Mouse (Mus musculus) forebrain, postnatal 0 days (tissue): Measurements from ENCODE around the gene Pdzd2. TPM values are rescaled to one million over a fixed set of nuclear protein-coding genes. Genes with fewer than 3 reads are reported as not detected.

ENCODE experiments used
- ATAC-seq: fragments of 200-750 bp; cut with Nextera tagmentation; 2 replicates; pipeline ENCODE4 v1.8.0; 2017; ENCODE audit warnings: mild to moderate bottlenecking, moderate library complexity
- DNase-seq: peaks from one replicate; pipeline ENCODE4 v3.0.0-alpha.2; 2015
- H3K27ac ChIP-seq: fragments of 300-500 bp; sonication (generic); 2 replicates; pipeline ENCODE4 v1.5.1; 2014; ENCODE audit warnings: low read depth, mild to moderate bottlenecking, antibody characterized with exemption, low read length, moderate library complexity, mixed read lengths
- H3K27me3 ChIP-seq: fragments of 300-500 bp; sonication (generic); 2 replicates; pipeline ENCODE4 v1.6.1; 2014; ENCODE audit warnings: mild to moderate bottlenecking, low read length, mixed read lengths; ENCODE audit not compliant: insufficient read depth
- H3K36me3 ChIP-seq: fragments of 300-500 bp; sonication (generic); 2 replicates; pipeline ENCODE4 v1.6.1; 2014; ENCODE audit warnings: mild to moderate bottlenecking, moderate library complexity; ENCODE audit not compliant: insufficient read depth
- H3K4me1 ChIP-seq: fragments of 300-500 bp; sonication (generic); 2 replicates; pipeline ENCODE4 v1.6.1; 2014; ENCODE audit warnings: antibody characterized with exemption; ENCODE audit not compliant: insufficient read depth
- H3K4me2 ChIP-seq: fragments of 300-500 bp; sonication (generic); 2 replicates; pipeline ENCODE4 v1.6.1; 2014; ENCODE audit warnings: low read depth, mild to moderate bottlenecking, moderate library complexity
- H3K4me3 ChIP-seq: fragments of 300-500 bp; sonication (generic); 2 replicates; pipeline ENCODE4 v1.5.1; 2014; ENCODE audit warnings: low read depth, low read length, mixed read lengths
- H3K9ac ChIP-seq: fragments of 300-500 bp; sonication (generic); 2 replicates; pipeline ENCODE4 v1.6.1; 2014; ENCODE audit warnings: mild to moderate bottlenecking
- H3K9me3 ChIP-seq: fragments of 300-500 bp; sonication (generic); 2 replicates; pipeline ENCODE4 v1.6.1; 2016; ENCODE audit warnings: low read length
- CTCF ChIP-seq: sonication (generic); IDR thresholded peaks from 2 replicates; pipeline ENCODE4 v1.5.1; 2016; ENCODE audit warnings: antibody characterized with exemption, control low read depth, low read depth
- WGBS: fragments of 180-500 bp; shearing (Covaris S2); extraction: QIAGEN DNeasy Blood & Tissue Kit; methylation state at CpG from one replicate; pipeline ENCODE4 v1.1.7; 2014; 5-methylcytosine and 5-hydroxymethylcytosine counted together
- polyA plus RNA-seq: library from polyadenylated mRNA; unstranded; fragments of >200 nt; fragmentation: Nextera tagmentation; extraction: Ambion mirVana; gene quantifications from 2 replicates; pipeline ENCODE4 v1.2.1, GENCODE M21; 2015
- total RNA-seq: library from RNA; depleted of rRNA; stranded (reverse); fragments of >200 nt; gene quantifications from 2 replicates; pipeline ENCODE4 v1.2.3, GENCODE M21; 2014

Gene Pdzd2
- total and polyA plus RNA-seq, 2 experiments from 2014 or later = 9.4 to 18.9 TPM

DNA sequence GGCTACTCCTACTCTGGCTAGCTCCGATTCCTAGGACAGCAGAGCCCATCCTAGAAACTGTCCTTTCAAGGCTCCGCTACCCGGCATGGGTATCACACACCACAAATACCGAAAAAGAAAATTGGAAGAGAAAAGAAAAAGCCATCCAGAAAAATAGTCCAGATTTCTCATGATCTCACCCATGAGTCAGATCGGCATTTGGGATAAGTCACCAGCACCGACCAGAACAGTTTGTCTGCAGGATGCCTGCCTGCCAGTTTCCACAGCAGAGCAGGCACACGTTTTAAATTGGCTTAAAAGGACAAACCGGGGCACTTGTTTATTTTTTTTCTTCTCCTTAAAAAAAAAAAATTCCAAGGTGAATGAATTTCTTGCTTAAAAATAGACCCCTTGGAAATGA, 22.8 kb downstream of the Pdzd2 start:
- Histone ChIP-seq H3K27me3 (no peaks in the 10 kb centered on the region), H3K9me3 (no peaks in the 10 kb centered on the region), H3K4me3 (no peak overlapping the region), H3K4me1 (no peaks in the 10 kb centered on the region), H3K9ac (no peak overlapping the region), H3K36me3 (no peaks in the 10 kb centered on the region), H3K4me2 (no peak overlapping the region), H3K27ac (no peak overlapping the region)
- WGBS = 73% methylated on average over 8 of the region's 8 CpGs
- no peak for DNase-seq
- no peak for ATAC-seq
- TF ChIP-seq CTCF = no peak

DNA sequence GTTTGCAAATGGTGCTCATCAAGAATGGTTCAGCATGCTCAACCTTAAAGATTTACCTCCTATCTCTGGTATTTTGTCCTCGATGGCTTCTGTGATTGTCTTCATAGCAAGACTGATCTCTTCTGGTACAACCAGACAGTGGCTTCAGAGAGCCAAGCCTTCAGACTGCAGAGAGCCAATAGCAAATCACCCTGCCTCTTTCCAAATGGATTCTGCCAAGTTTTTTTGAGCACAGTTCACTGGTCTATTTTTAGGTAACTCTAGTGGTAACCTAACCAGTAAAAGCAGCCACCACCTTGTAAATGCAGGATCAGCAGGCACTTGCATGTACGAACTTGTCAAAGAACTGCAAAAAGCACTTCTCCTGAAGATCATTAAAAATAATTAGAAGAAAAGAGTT, 25.4 kb downstream of the Pdzd2 start:
- Histone ChIP-seq H3K27me3 (no peaks in the 10 kb centered on the region), H3K4me2 (no peak overlapping the region), H3K36me3 (no peaks in the 10 kb centered on the region), H3K27ac (no peak overlapping the region), H3K4me1 (no peaks in the 10 kb centered on the region), H3K9ac (no peak overlapping the region), H3K4me3 (no peak overlapping the region), H3K9me3 (no peaks in the 10 kb centered on the region)
- TF ChIP-seq CTCF = no peak
- ATAC-seq = no peak
- WGBS = 81% methylated on average over 2 of the region's 2 CpGs
- DNase-seq = no peak

DNA sequence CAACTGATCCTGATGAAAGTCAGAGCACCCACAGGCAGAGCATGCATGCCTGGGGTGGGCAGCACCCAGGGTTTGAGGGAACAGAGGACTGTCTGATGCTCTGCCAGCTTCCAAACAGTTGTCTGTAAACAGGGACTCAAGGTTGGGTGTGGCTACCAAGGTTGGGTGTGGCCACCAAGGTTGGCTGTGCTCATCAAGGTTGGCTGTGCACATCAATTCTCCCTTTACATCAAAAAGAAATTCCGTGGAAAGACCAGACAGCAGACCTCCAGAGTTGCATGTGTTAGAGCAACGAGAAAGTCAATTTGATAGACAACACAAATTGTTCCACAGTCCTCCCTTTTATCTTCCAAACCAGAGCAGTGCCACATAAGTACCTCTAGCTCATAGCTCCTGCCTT, 26.5 kb downstream of the Pdzd2 start:
- Histone ChIP-seq H3K36me3 (no peaks in the 10 kb centered on the region), H3K4me3 (no peak overlapping the region)

DNA sequence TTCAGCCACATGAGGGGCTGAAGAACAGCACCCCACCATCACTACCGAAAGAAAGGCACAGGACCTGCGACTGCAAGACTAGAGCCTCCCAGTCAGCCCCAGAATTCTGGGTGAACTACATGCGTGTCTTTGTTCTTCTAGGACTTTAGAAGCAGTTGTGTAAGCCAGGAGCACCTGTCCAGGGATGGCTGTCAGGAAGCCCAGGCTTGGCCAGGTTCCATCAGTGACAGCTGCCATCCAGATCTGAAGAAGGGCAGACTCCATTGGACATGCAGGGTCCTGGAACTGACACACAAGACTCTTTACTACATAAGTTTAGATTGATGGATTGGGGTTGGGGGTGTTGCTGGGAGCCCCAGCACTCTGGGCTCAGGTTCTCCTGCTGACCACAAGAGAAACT, 29.7 kb downstream of the Pdzd2 start:
- ATAC-seq (no peak), DNase-seq (no peak)
- no peaks in the 10 kb centered on the region for H3K9me3 ChIP-seq
- no peak overlapping the region for H3K9ac ChIP-seq
- H3K36me3 ChIP-seq = no peaks in the 10 kb centered on the region
- H3K4me1 ChIP-seq = no peaks in the 10 kb centered on the region
- no peak for TF ChIP-seq CTCF
- 94% methylated on average over 3 of the region's 3 CpGs for WGBS
- H3K4me3 ChIP-seq = no peak overlapping the region
- no peak overlapping the region for H3K4me2 ChIP-seq
- H3K27ac ChIP-seq = no peak overlapping the region
- H3K27me3 ChIP-seq = no peaks in the 10 kb centered on the region

More for the DNA sequence above, 26.5 kb downstream of the Pdzd2 start:
- no peak overlapping the region for H3K4me2 ChIP-seq
- ATAC-seq (no peak), DNase-seq (no peak)
- TF ChIP-seq CTCF = no peak
- H3K4me1 ChIP-seq = no peaks in the 10 kb centered on the region
- H3K27ac ChIP-seq = no peak overlapping the region
- H3K27me3 ChIP-seq = no peaks in the 10 kb centered on the region
- WGBS = 79% methylated on average over 2 of the region's 2 CpGs
- no peaks in the 10 kb centered on the region for H3K9me3 ChIP-seq
- no peak overlapping the region for H3K9ac ChIP-seq

DNA sequence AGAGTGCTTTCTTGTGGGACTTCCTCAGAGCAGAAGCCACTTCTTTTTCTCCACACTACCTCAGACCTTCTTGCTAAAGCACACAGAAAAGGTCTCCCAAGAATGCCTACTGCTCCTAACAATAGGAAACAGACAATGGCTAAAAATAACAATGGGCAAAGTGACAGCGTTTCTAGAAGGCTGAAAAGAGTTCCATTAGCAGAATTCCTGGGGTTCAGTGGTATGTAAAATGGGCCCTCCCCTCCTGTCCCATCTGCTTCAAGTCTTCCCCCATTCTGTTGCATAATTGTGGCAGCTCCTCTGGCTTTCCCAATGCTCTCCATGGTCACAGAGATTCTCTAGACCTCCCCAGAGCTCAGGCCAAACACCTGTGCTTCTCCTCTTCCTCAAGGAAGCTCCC, 31.4 kb downstream of the Pdzd2 start:
- Histone ChIP-seq H3K4me1 (no peaks in the 10 kb centered on the region), H3K9me3 (no peaks in the 10 kb centered on the region), H3K27me3 (no peaks in the 10 kb centered on the region), H3K27ac (no peak overlapping the region), H3K4me3 (no peak overlapping the region), H3K4me2 (no peak overlapping the region), H3K9ac (no peak overlapping the region), H3K36me3 (no peaks in the 10 kb centered on the region)
- DNase-seq = no peak
- WGBS = 5% methylated on average over 1 of the region's 1 CpGs
- ATAC-seq = no peak
- no peak for TF ChIP-seq CTCF

DNA sequence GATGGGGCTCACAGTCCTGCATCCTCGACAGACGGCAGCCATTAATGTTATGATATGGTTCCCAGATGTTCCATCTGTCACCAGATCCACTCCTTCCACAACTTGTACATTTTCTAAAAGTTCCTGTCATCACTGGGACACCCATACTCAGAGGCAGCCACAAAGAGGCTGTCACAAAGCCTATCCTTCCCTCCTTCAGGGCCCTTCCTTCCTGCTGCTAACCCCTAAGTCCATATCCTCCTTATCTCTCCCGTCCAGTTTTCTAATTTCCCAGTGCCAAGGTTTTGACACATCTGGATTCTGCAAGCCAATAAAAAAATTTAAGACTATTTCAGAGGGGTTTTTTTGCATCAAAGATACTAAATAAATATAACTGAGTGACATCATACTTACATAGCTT, 32.8 kb downstream of the Pdzd2 start:
- H3K27ac ChIP-seq = no peak overlapping the region
- H3K4me2 ChIP-seq = no peak overlapping the region
- no peaks in the 10 kb centered on the region for H3K9me3 ChIP-seq
- no peak for ATAC-seq
- DNase-seq = no peak
- no peaks in the 10 kb centered on the region for H3K4me1 ChIP-seq
- no peak overlapping the region for H3K4me3 ChIP-seq
- TF ChIP-seq CTCF = no peak
- no peaks in the 10 kb centered on the region for H3K27me3 ChIP-seq
- 91% methylated on average over 3 of the region's 3 CpGs for WGBS
- H3K36me3 ChIP-seq = no peaks in the 10 kb centered on the region
- H3K9ac ChIP-seq = no peak overlapping the region

DNA sequence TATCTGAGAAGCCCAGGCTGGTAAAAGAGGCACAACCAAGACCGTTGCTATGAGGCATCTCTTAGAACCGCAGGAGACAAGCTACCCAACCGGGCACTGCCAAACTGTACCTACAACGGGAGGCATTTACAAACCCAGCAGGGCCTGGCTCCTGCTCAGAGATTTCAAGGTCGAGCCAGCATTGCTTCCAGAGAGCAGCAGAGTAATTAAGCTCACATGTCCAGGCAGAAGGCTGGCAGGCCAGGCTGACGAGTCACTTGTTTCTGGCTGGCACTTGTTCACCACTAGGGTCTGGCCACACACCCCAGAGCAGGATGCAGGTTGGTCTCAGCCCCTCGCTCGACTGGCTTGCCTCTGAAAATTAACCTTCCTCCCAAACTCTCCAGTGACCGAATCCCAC, 39.4 kb downstream of the Pdzd2 start:
- Histone ChIP-seq H3K27me3 (no peaks in the 10 kb centered on the region), H3K27ac (no peak overlapping the region), H3K4me1 (no peaks in the 10 kb centered on the region), H3K9ac (no peak overlapping the region), H3K4me2 (no peak overlapping the region), H3K4me3 (no peak overlapping the region), H3K36me3 (no peaks in the 10 kb centered on the region), H3K9me3 (no peaks in the 10 kb centered on the region)
- TF ChIP-seq CTCF = no peak
- ATAC-seq (peak; percentile 74), DNase-seq (peak; percentile 29)
- WGBS = 47% methylated on average over 9 of the region's 9 CpGs

DNA sequence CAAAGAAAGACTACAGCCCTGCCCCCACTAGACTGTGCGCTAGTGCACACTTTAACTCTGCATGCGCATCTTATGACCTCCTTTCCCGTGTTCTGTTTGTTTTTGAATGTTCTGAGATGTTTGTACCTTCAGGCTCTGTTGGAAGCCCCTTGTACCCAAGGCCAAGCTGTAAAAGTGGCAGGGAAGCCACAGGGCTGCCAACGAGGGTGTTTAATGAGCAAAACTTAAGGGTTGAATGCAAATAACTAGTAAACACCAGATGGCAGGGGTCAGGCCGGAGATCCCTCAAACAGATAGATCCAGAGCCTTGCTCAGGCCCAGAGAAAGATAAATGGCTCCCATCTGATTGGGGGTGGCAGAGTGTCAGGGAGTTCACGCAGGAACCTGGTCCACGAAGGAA, 42.0 kb downstream of the Pdzd2 start:
- Histone ChIP-seq H3K9me3 (no peaks in the 10 kb centered on the region), H3K4me3 (no peak overlapping the region), H3K36me3 (no peaks in the 10 kb centered on the region), H3K27me3 (no peaks in the 10 kb centered on the region), H3K4me1 (no peaks in the 10 kb centered on the region), H3K9ac (no peak overlapping the region), H3K4me2 (no peak overlapping the region), H3K27ac (no peak overlapping the region)
- ATAC-seq (no peak), DNase-seq (no peak)
- TF ChIP-seq CTCF = no peak
- 50% methylated on average over 7 of the region's 7 CpGs for WGBS
